Mouse (Mus musculus): ENCODE results near the gene Npc1l1.

The Npc1l1 gene

DNA sequence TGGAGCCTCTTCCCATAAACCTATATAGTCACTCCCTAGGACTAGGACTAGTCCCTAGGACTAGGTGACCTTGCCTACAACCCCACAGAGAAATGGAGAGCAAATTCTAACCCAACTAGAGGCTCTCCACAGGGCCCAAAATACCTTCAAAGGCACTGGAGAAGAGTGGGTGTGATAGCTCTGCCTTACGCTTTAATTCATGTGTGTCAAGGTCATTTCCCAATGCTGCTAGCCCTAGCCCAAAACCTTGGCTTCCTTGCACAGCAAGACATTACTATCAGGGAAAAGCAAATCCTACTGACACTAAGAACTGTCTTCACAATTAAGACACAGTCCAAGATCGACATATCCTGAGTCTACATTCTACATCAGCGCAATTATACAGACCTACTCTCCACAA lies 66.9 kb downstream of the Npc1l1 start:
- no peak for DNase-seq (ENCODE audit: low spot score)

DNA sequence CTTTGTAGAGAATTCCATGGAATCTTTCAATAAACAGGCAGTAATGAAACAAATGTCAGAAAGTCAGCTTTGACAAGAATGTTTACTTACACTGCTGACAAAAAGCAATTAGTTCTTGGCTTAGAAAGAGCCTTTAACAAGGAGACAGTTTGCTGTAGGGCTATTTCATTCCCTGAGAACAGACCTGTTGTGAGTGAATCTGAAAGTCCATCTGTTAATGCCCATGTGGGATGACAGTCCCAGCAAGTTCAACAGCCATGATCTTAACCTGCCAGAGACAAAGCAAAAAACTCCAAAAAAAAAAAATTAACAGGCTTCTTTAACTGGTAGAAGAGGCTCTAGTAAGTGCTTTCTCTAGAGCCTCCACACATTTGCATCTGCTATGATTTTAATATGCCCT lies 68.4 kb downstream of the Npc1l1 start:
- DNase-seq (ENCODE audit: low spot score) = no peak
